Mouse (Mus musculus) liver, adult 2 months (tissue): ENCODE data around the gene Amt. TPM values are rescaled to one million over a fixed set of nuclear protein-coding genes. Genes with fewer than 3 reads are reported as not detected.
"Not testable (repeated sequence)": the region's sequence is repeated elsewhere in the genome, so short reads cannot be mapped to it uniquely, and the experiment has no call there.

Experiments used
- DNase-seq: peaks from one replicate; pipeline ENCODE4 v3.0.0-alpha.2; 2011; ENCODE audit warnings: low read depth, low spot score; ENCODE audit errors: extremely low read depth
- H3K27ac ChIP-seq: fragments of 200-500 bp; replicated peaks from 2 replicates; pipeline ENCODE4 v1.5.1; 2012; ENCODE audit warnings: low read depth, mild to moderate bottlenecking, control low read depth, inconsistent platforms, low read length; ENCODE audit not compliant: insufficient read depth
- H3K27me3 ChIP-seq: fragments of 200-500 bp; 2 replicates; pipeline ENCODE4 v1.6.1; 2012; ENCODE audit warnings: mild to moderate bottlenecking, moderate library complexity, low read length, inconsistent platforms; ENCODE audit not compliant: control insufficient read depth, insufficient read depth
- H3K36me3 ChIP-seq: fragments of 200-500 bp; 2 replicates; pipeline ENCODE4 v1.6.1; 2012; ENCODE audit warnings: low read length, inconsistent platforms; ENCODE audit not compliant: control insufficient read depth, insufficient read depth
- H3K4me1 ChIP-seq: fragments of 200-500 bp; 2 replicates; pipeline ENCODE4 v1.6.1; 2011; ENCODE audit warnings: low read length; ENCODE audit not compliant: control insufficient read depth, insufficient read depth
- H3K4me3 ChIP-seq: fragments of 200-500 bp; 2 replicates; pipeline ENCODE4 v1.5.1; 2011; ENCODE audit warnings: low read depth, mild to moderate bottlenecking, control low read depth, low read length, moderate library complexity; ENCODE audit not compliant: insufficient read depth
- H3K79me2 ChIP-seq: fragments of 200-500 bp; 2 replicates; pipeline ENCODE4 v1.6.1; 2012; ENCODE audit warnings: inconsistent platforms, mild to moderate bottlenecking, low read length, moderate library complexity; ENCODE audit not compliant: control insufficient read depth, insufficient read depth
- H3K9ac ChIP-seq: fragments of 200-500 bp; 2 replicates; pipeline ENCODE4 v1.6.1; 2012; ENCODE audit warnings: low read depth, mild to moderate bottlenecking, control low read depth, inconsistent platforms, low read length
- CTCF ChIP-seq: fragments of 200-500 bp; IDR thresholded peaks from 2 replicates; pipeline ENCODE4 v1.5.1; 2011; ENCODE audit warnings: low read depth, low read length, control low read depth
- POLR2A ChIP-seq: fragments of 200-500 bp; IDR thresholded peaks from 2 replicates; pipeline ENCODE4 v1.6.1; 2011; ENCODE audit warnings: low read length, control low read depth; ENCODE audit not compliant: insufficient read depth; ENCODE audit errors: extremely low read depth
- WGBS: fragments of 180-500 bp; shearing (Covaris S2); methylation state at CpG from one replicate; pipeline ENCODE4 v1.1.7; 2018; 5-methylcytosine and 5-hydroxymethylcytosine counted together
- polyA plus RNA-seq: library from polyadenylated mRNA; depleted of rRNA; stranded (reverse); fragments of >200 nt; gene quantifications from 2 replicates; pipeline ENCODE4 v1.2.3, GENCODE M21; 2012
- total RNA-seq: library from RNA; depleted of rRNA; stranded (reverse); fragments of >200 nt; gene quantifications from 2 replicates; pipeline ENCODE4 v1.2.3, GENCODE M21; 2014

Amt gene
- total and polyA plus RNA-seq, 2 experiments, result 45.8 to 66.6 TPM

GRCm38 (mm10) chr9:108318462-108318861 lies 21.8 kb downstream of the Amt start:
- no peak for TF ChIP-seq CTCF
- no peak for TF ChIP-seq POLR2A
- 73% methylated on average over 2 of the region's 2 CpGs for WGBS
- Histone ChIP-seq H3K4me3 (no peak overlapping the region), H3K4me1 (peaks cover 37% of the 10 kb centered on the region), H3K36me3 (peaks cover 13% of the 10 kb centered on the region), H3K27ac (no peak overlapping the region), H3K9ac (no peak overlapping the region), H3K27me3 (no peaks in the 10 kb centered on the region), H3K79me2 (peaks cover 49% of the 10 kb centered on the region)
- no peak for DNase-seq

- not testable (repeated sequence) for H3K36me3 ChIP-seq, H3K4me3 ChIP-seq, DNase-seq, H3K27me3 ChIP-seq, H3K27ac ChIP-seq, H3K9ac ChIP-seq
- Histone ChIP-seq H3K79me2 (peaks cover 38% of the 10 kb centered on the region; the same call in 1 of the 2 replicates), H3K4me1 (peaks cover 32% of the 10 kb centered on the region)
- 86% methylated on average over 7 of the region's 7 CpGs for WGBS
Observed at GRCm38 (mm10) chr9:108322054-108322453, 25.4 kb downstream of the Amt start.

GRCm38 (mm10) chr9:108324784-108325183 lies 28.1 kb downstream of the Amt start:
- no peak overlapping the region for H3K9ac ChIP-seq
- H3K4me3 ChIP-seq, result no peak overlapping the region
- no peak for DNase-seq
- H3K27ac ChIP-seq, result no peak overlapping the region
- peaks cover 16% of the 10 kb centered on the region for H3K4me1 ChIP-seq
- H3K27me3 ChIP-seq, result no peaks in the 10 kb centered on the region
- WGBS, result 93% methylated on average over 1 of the region's 1 CpGs
- peaks cover 21% of the 10 kb centered on the region for H3K36me3 ChIP-seq
- peaks cover 41% of the 10 kb centered on the region; the same call in 1 of the 2 replicates for H3K79me2 ChIP-seq
- TF ChIP-seq CTCF (no peak), POLR2A (no peak)

GRCm38 (mm10) chr9:108325811-108326210 lies 29.2 kb downstream of the Amt start:
- peaks cover 37% of the 10 kb centered on the region; the same call in 1 of the 2 replicates for H3K79me2 ChIP-seq
- no peak overlapping the region for H3K4me3 ChIP-seq
- WGBS, result 25% methylated on average over 2 of the region's 2 CpGs
- peaks cover 11% of the 10 kb centered on the region for H3K4me1 ChIP-seq
- peak; percentile 72 for DNase-seq
- 0 out of 2 replicates have a peak overlapping the region, but pooled peaks have one; percentile 47 for H3K27ac ChIP-seq
- peaks cover 28% of the 10 kb centered on the region for H3K36me3 ChIP-seq
- no peaks in the 10 kb centered on the region for H3K27me3 ChIP-seq
- no peak overlapping the region for H3K9ac ChIP-seq
- no peak for TF ChIP-seq POLR2A
- TF ChIP-seq CTCF, result no peak

- no peak for DNase-seq
- H3K4me3 ChIP-seq, result no peak overlapping the region
- peaks cover 5% of the 10 kb centered on the region for H3K4me1 ChIP-seq
- H3K79me2 ChIP-seq, result peaks cover 7% of the 10 kb centered on the region; the same call in 1 of the 2 replicates
- H3K27ac ChIP-seq, result peak overlapping the region; percentile 30
- TF ChIP-seq CTCF, result no peak
- TF ChIP-seq POLR2A, result no peak
- no peak overlapping the region for H3K9ac ChIP-seq
- H3K36me3 ChIP-seq, result peaks cover 31% of the 10 kb centered on the region
- WGBS, result 78% methylated on average over 10 of the region's 10 CpGs
- H3K27me3 ChIP-seq, result no peaks in the 10 kb centered on the region
Observed at GRCm38 (mm10) chr9:108337848-108338550, 41.3 kb downstream of the Amt start.

- Histone ChIP-seq H3K4me1 (peaks cover 11% of the 10 kb centered on the region), H3K27me3 (no peaks in the 10 kb centered on the region), H3K4me3 (no peak overlapping the region), H3K79me2 (peaks cover 4% of the 10 kb centered on the region; the same call in 1 of the 2 replicates), H3K36me3 (peaks cover 28% of the 10 kb centered on the region), H3K27ac (peak overlapping the region; percentile 30), H3K9ac (no peak overlapping the region)
- WGBS, result 43% methylated on average over 6 of the region's 6 CpGs
- TF ChIP-seq CTCF (no peak), POLR2A (no peak)
- no peak for DNase-seq
Observed at GRCm38 (mm10) chr9:108338551-108338885, 41.9 kb downstream of the Amt start.
